Mouse (Mus musculus): ENCODE data around the gene Rnf24.

GRCm38 (mm10) chr2:131345556-131345955 lies 7.1 kb downstream of the Rnf24 start:
- TF ChIP-seq TCF3 (IDR thresholded peaks at IDR 0.05; ENCODE audit: insufficient read length, low read depth) (no peak), POLR2A (IDR thresholded peaks at IDR 0.05; ENCODE audit: insufficient read length, low read depth) (no peak), CEBPB (IDR thresholded peaks at IDR 0.05; ENCODE audit: insufficient read depth, poor library complexity, severe bottlenecking) (no peak), TCF12 (IDR thresholded peaks at IDR 0.05; ENCODE audit: insufficient read depth, poor library complexity, severe bottlenecking) (no peak), E2F4 (IDR thresholded peaks at IDR 0.05; ENCODE audit: insufficient read depth) (no peak)

Data from myocyte (in vitro differentiated cells).